ENCODE assay signal across 18 mouse cellular contexts in genomic region chr6:4731675-4732074, GRCm38 (mm10).
"Had no signal": no experiment of that assay in that cellular context is flagged by ENCODE, and none has a peak within 500 bp of the region (broad histone marks: within the 10 kb centered on the region; RNA-seq: fewer than 3 reads in every experiment).

No protein-coding gene starts in this region.

- H3K36me3 ChIP-seq: lung, embryonic 15.5 days; midbrain, embryonic 13.5 days; midbrain, embryonic 15.5 days; neural tube, embryonic 12.5 days had no signal

- H3K27ac ChIP-seq: lung, embryonic 15.5 days; macrophage; midbrain, embryonic 13.5 days; midbrain, embryonic 15.5 days; neural tube, embryonic 12.5 days had no signal

- H3K4me2 ChIP-seq: lung, embryonic 15.5 days; midbrain, embryonic 11.5 days; midbrain, embryonic 13.5 days; midbrain, embryonic 15.5 days; neural tube, embryonic 12.5 days had no signal

- H3K27me3 ChIP-seq: lung, embryonic 15.5 days; megakaryocyte, embryonic 14.5 days; midbrain, embryonic 13.5 days; midbrain, embryonic 15.5 days; neural tube, embryonic 12.5 days had no signal

- H3K4me3 ChIP-seq: lung, embryonic 15.5 days; megakaryocyte, embryonic 14.5 days; midbrain, embryonic 13.5 days; midbrain, embryonic 15.5 days; neural tube, embryonic 12.5 days had no signal

- ATAC-seq: liver, postnatal 0 days; lung, postnatal 0 days; midbrain, embryonic 13.5 days; midbrain, embryonic 15.5 days had no signal

- H3K9ac ChIP-seq: liver, postnatal 0 days; lung, embryonic 15.5 days; midbrain, embryonic 13.5 days; midbrain, embryonic 15.5 days; neural tube, embryonic 12.5 days had no signal

- H3K9me3 ChIP-seq: lung, embryonic 15.5 days; megakaryocyte, embryonic 14.5 days; midbrain, embryonic 13.5 days; midbrain, embryonic 15.5 days; neural tube, embryonic 12.5 days had no signal

- DNase-seq: liver, postnatal 0 days; lung, adult 2 months; lung, postnatal 14 days; lung, postnatal 36 days; right cerebral cortex, postnatal 25 days; right cerebral cortex, postnatal 4 days; spleen, adult 18-20 months; thymus, adult 18-20 months; thymus, postnatal 14 days; thymus, postnatal 36 days had no signal

- H3K4me1 ChIP-seq: lung, embryonic 15.5 days; midbrain, embryonic 15.5 days had no signal
